Mouse (Mus musculus) ovary, postnatal 10 days (tissue): ENCODE results near the gene Ptgr1.
A peak's percentile ranks its signal among the peaks of the same experiment; 100 is the strongest.

Experiments used
- DNase-seq: peaks from one replicate; pipeline ENCODE4 v3.0.0; 2022; ENCODE audit warnings: low spot score

The Ptgr1 gene

DNA sequence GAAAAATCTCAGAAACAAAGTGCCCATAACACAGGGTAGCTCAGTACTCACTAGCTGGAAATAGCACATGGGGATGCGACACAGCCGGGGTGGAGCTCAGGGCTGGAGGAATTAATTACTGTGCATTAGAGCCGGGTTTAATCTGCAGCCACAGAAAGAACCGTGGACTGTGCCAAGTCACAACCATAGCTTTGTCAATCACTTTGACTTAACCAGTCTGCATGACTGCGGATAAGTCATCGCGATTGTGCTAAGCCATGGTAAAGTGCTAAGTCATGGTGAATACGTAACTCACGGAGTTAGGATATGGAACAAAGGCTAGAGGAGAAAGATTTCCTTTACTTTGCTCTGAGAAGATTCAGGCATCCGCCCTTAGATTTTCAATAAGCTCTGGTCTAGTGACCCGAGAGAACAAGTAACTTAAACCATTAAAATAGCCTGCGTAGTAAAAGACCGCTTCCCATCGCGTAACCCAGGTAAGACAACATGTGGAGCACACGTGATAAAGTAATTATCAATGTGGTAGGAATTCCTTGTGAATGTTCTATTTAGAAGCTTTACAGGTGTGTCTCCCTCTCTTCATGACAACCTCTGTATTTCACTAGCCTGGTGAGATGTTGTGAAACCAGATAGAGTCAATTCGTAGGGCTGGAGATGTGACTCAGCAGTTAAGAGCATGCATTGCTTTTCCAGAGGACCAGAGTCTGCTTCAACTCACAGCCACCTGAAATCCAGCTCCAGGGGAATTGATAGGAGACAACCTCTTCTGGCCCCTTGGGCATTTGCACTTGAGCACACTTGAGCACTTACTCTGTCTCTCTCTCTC lies 3.9 kb upstream of the Ptgr1 start:
- no peak for DNase-seq

DNA sequence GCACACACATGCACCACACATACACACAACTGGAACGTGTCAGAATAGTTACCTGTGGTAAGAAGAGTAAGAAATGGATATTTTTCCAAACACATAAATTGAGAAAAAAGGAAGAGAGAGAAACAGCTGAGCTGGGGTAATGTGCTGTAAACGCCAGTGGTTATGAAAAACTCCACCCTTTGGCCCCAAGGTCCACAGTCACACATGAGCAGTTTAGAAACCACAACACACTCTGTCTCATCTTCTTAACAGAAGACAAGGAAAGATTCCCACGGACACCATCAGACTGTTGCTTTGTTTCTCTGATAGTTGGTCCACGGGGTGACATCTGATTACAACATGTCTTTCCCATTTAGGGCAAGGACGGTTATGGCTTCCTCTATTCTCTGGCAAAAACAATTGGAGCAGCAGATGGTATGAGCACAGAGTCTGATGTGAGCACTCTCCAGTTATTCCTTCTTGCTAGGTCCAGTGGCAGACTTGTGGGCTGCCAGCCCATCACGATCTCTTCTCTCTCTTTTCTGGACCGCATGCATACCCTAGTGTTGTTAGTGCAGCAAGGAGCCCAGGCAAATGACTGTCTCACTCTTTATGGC lies 2.5 kb upstream of the Ptgr1 start:
- DNase-seq: no peak

DNA sequence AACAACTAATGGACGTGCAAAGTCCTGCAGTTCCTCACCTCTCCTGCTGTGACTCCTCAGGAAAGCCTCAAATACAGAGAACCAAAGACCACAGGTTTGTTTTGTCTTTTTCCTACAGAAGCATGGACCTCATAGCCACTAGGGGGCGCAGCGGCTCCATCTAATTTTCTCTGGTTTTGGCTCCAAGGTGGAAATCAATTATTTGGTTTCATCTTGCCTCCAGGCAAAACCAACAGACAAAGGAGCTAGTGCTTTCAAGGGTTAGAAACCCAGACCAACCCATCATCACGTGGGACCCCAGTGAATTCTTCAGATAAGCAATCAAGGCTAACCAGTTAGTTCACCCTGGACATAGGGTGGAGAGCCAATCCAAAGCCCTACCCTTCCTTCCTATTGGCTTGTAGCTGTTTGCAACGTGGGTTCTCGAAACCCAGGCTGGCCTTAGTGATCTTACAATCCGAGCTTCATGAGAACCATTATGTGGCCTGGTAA lies 1.7 kb downstream of the Ptgr1 start:
- DNase-seq: peak; percentile 67

DNA sequence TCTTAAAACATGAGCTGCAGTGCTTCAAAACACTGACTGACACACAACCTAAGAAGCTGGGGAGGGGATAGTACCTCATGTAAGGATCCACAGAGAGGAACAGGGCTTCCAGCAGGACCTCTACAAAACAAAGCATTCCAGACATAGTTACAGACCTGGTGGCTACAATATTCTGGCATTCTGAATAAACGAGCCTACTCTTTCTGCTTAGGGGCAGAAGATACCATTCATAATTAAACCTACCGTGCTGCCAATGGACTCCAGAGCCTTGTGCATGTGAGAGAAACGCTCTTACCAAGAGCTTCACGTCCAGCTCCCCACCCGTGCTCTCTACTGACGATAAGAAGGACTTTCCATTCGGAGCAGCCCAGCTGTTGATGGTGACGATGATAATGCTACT lies 4.1 kb downstream of the Ptgr1 start:
- no peak for DNase-seq

DNA sequence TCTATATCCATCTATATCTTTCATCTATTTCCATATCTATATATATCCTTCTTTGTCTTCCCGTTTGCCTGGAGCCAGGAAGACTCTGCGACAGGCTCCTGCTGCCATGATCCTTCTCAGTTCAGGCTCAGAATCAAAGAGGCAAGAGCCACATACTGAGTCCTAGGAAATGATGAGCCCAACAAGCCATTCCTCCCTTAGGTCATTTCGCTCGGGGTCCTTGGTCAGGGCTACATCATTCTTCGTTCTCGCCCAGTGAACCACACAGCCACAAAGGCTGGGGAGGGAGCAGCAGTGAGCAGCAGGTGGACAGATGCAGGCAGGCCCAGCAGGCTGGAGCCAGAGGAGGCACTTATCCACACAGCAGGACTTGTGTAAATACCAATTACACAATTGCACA lies 5.5 kb downstream of the Ptgr1 start:
- no peak for DNase-seq

DNA sequence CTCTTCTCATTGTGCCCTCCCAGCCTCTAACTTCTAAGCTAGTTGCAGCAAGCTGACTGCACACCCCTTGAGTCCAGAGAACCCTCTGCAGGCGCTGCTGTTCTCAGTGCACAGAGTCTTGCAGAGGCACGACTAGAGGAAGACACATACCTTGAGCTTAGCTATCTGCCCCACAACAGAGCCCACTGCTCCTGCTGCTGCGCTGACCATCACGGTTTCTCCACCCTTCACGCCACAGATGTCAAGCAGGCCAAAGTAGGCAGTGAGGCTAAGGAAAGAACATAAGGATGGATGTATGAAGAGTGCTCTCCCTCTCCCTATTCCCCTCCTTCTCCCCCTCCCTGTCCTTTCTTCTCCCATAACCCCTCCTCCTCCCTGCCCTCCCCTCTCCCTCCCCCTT lies 11.2 kb downstream of the Ptgr1 start:
- no peak for DNase-seq

DNA sequence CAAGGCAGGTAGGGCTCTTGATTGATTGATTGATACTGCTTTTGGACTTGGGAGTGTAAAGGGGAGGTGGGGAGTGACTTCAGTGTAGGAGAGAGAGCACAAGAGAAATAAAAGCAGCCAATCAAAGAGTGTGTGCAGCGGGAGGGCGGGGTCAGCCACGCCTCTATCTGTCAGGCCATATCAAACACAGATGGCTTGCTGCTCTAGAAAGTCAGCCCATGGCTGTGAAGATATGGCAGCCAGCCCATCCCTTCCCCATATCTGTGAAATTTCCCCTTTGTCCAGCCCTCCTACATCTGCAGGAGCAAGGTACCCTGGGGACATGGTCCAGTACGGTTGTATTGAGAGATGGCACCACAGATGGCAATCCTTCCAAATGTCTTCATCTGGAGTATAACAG lies 16.2 kb downstream of the Ptgr1 start:
- no peak for DNase-seq

DNA sequence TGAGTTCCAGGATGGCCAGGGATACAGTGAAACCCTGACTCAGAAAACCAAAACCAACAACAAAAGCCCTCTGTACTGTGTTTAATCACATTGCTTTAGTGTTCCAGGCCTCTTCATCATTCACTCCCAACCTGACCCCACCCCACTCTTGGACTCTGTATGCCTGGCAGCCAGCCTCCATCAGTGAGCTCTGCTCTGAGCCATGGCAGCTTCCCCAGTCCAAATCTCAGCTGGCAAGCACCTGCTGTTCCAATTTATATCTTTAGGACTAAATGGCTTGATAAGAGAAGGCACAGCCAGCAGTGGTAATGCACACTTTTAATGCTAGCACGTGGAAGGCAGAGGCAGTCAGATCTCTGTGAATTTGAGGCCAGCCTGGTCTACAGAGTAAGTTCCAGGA lies 21.8 kb downstream of the Ptgr1 start:
- DNase-seq: no peak

DNA sequence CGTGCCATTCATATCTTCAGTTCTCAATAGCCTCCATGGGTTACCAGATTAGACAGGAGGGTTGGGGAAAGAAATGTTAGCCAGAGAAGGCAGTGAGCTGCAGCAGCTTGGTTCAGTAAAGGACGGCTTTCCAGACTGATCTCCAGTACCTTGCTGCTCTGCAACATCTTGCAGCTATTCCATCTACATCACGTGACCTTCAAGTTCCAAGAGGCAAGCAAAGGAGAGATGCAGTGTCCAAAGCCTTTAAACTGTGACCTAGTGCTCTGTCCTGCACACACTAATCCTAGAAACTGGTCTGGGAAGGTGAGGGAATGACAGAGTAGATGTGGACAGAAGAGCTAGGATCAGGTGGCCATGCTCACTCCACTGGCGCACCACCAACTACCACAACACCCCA lies 23.6 kb downstream of the Ptgr1 start:
- no peak for DNase-seq

DNA sequence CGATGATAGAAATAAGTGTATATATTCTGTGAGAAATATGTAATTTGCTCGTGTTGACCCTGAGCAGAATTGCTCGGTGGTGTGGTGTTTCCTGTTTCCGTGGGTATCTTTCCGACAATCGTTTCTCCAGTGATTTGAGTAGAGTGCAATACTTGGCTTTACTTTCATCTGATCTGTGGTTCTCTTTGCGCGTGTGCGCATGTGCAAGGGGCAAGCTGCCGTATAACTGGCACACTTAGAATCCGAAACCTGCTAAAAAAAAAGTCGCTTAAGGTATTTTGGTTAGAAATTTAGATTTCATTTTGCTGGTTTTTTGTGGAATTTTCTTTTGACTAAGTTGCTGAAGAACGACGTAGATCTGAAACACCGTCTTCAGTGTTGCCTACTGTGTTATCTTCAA lies 25.2 kb downstream of the Ptgr1 start:
- DNase-seq: no peak

DNA sequence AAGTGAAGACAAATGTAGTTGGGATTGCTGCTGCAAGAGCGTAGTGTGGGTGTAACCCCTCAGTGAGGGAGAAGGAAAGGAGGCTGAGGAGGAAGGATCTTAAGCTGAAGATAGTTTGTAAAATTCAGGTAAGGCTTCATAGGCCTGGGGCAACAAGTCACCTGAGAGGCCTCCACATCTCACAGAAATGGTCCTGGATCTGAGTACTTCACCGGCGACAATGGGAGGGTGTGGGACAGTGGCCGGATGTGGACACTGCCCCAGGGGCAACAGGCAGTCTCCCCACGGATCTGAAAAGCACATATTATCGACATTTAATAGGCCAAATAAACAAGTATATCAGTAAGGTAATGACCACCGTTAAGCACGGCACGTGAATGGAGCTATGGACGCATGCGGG lies 34.3 kb downstream of the Ptgr1 start:
- no peak for DNase-seq

DNA sequence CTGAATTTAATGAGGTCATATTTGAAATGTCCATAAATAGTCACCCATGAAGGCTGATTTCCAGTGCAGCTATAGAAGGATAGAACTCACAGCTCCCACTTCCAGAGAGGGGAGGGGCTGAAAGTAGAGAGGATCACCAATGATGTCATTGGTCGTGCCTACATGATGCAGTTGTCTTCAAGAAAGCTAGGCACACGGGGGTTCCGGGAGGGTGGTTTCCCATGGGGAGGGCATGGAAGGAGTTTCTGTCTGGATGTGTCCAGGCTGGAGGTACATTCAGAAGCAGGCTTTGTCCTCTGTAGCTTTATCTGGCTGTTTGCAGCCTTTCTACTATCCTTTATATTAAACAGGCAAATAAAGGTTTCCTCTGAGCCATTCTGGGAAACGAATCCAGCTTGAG lies 38.5 kb downstream of the Ptgr1 start:
- DNase-seq: no peak

DNA sequence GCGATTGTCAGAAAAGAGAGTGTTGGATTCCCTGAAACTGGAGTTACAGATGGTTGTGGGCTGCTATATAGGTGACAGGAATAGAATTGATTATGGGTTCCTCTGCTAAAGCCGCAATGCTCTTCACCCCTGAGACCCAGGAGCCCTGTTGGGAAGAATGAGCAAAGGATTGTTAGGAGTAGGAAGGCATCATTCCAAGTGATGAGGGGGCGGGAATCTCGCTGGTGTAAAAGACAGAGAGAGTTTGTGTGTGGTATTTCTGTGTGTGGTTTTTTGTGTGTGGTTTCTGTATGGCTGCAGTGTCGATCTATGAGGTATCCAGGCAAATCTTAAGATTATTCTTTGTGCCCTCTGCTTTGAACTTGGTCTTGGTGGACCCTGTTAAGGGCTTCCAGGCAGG lies 42.2 kb downstream of the Ptgr1 start:
- DNase-seq: no peak

DNA sequence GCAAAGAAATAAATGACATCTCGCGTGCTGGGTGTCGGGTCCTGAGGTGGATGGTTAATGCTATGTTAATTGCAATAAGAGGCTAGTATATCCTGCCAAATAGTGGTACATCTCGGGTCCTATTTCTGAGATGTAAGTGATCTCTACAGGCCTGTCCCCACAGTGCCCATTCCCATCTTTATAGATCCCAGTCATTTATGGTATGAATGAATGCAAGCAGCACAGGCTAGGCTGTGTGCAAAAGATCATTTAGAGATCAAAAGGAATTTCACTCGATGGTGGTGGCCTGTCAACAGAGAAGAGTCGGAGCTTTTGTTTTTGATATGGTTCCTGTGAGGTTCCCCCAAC lies 42.7 kb downstream of the Ptgr1 start:
- no peak for DNase-seq

DNA sequence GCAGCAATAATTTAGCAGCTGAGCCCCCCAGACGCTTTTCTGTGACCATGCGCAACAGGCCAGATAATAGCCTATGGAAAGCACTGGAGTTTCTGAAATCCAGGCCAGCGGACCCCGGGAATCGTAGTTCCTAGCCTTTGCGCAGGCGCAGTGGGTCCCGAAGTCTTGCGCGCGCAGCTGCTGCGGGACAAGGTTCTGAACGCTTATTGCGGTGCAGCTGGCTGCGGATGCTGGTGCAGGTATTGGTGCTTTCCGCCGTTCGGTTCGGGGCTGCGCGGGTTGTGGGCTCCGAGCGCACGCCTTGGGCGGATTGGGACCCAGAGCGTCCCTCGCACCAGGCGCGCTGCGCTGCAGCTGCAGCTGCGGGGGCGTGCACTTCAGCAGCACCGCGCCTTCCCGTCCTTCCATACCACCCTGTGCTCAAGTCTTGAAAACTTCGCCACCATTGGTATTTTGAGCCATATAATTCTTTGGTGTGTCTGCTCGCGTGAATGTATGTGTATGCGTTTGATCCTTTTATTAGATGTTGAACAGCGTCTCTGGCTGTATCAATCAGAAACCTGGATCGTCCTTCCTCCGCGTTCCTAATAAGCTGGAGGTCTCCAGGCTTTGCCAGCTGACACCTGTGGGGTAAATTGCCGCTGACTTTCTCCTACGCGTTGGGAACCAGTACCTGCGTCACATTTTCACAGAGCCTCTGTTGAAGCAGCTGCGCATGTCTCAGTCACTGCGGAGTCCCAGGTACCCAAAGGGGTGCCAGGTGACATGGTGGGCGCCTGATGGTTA lies 43.3 kb downstream of the Ptgr1 start, which contains the start of gene Zkscan16:
Gene Zkscan16 (plus strand): TSS at position 209 of the 786 bp plus-strand sequence.
- peak; percentile 74 for DNase-seq

DNA sequence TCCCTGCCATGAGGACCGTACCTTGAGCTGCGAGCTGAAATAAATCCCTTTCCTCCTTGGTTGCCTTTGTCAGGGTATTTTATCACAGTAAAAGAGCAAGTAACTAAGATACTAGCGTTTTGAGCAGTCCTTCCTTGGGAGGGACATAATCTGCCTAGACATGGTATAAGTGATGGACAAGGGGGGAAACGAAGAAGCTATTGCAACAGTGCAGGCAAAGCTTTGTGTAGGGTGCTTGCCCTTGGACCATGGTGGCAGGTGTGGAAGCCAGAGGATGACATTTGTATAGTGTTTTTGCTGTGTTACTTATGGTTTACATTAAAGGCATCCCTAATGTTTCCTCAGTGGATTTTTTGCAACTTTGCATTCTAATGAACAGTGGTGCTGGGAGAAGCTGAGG lies 44.0 kb downstream of the Ptgr1 start:
- DNase-seq: no peak

DNA sequence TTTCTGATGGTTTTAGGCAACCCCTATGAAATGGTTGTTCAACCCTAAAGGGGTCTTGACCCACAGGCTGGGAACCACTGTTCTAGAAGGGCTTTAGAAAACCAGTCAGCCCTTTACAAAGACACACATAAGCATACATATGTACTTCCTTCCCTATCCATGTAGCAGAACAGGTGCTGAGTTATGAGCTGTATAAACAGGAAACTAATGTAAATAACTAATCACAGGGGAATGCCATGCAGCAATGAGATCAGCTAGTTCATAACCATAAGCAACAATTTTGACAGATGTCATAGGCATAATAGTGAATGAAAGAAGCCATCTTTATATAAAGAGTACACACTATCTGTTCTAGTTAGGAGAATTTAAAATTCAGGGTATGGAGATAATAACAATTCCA lies 45.3 kb downstream of the Ptgr1 start:
- no peak for DNase-seq

DNA sequence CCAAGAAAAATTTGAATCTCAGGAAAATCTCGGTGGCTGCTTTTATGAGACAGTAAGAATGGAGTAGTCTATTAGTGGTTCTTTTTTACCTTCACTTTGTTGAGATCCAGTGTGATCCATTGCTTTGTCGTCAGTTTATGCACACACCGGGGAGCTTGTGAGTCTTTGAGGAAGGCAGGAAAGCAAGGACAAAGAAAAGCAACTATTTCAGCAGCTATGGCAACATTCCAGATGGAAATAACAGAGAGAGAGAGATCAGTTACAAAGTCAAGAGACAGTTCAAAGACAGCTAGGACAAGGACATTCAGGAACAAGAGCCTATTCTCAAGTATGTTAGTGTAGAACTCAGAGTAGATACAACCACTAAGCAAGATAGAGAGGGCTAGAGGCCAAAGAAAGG lies 51.1 kb downstream of the Ptgr1 start:
- no peak for DNase-seq

DNA sequence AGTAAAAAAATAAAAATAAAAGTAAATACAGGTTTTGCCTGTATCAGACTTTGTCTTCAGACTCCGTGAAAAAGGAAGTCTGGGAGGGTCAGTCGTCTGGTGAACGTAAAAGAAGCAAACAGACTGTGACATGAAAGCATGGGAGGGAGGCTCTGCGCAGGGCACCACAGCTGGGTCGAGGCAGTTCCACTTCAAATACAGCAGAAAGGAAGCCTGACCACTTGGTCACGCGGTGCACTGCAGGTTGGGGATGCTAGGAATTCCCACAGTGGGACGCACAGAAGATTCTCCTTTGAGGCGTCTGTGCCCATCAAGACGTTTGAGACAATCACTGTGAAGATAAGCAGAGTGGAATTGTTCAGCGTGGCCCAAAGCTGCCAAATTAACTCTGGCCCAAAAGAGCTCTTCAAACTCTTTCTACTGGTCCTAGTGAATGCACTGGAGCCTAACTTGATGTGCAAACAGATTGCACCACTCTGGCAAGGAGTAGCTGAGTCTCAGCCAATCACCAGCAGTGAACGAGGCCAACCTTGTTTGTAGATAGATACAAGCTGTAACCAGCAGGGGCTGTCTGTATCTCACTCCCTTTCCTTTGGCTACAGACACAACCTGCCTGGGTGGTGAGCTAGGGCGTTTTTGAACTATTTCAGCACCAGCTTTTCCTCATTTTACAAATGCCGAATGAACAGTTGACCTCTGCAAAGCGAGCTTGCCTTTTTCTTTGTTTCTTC lies 52.0 kb downstream of the Ptgr1 start:
- DNase-seq: no peak

DNA sequence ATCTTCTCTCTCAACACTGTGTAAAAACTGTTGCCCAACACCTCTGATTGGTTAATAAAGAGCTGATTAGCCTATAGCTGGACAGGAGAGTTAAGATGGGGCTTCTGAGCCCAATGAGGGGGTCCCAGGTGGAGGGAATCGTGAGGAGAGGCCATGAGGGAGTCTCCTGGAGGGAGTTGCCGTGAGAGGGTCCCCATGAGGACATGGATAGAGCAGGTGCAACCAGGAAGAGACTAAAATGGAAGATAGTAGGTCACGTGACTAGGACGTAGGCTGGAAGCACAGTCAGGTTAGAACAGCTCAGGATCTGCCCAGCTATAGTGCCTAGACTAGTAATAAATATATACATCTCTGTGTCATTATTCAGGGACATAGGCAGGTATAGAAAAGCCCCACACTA lies 52.6 kb downstream of the Ptgr1 start:
- no peak for DNase-seq

DNA sequence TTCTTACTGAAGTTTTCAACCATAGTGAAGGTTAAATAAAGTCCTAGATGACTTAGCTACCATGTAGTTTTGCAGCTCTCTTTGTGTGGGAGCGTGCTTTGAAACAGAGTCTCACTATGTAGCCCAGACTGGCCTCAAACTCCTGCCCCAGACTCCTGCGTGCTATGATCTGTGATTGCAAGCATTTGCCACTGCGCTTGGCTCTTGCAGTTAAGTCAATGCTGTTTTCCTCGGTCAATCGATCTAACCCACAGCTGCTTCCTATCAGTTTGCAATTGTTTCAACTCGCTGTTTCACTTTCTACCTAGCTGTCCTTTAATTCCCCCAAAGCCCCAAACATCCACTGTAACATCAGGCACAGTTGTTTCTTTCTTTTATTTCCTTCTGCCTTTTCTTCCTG lies 54.4 kb downstream of the Ptgr1 start:
- DNase-seq: no peak

DNA sequence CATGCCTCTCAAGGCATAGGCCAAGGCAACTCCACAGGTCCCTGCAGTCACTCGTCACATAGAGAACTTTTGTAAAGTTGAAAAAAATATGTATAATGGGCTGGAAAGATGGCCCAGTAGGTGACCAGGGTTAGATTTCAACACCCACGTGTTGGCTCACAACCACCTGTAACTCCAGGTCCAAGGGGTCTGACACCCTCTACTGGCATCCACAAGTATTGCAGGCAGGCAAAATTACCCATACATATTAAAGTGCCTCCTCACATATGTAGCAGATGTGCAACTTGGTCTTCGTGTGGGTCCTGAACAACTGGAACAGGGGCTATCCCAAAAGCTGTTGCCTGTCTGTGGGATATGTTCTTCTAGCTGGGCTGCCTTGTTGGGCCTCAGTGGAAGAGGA lies 59.3 kb downstream of the Ptgr1 start:
- no peak for DNase-seq
